Mouse (Mus musculus) spleen, adult 2 months (tissue): ENCODE measurements around the gene Foxp2.

Source experiments
- CTCF ChIP-seq: fragments of 200-500 bp; IDR thresholded peaks from 2 replicates; pipeline ENCODE4 v1.5.1; 2011; ENCODE audit warnings: mild to moderate bottlenecking, inconsistent platforms; ENCODE audit not compliant: insufficient read depth, insufficient read length, insufficient replicate concordance; ENCODE audit errors: extremely low read depth
- POLR2A ChIP-seq: fragments of 200-500 bp; IDR thresholded peaks from 2 replicates; pipeline ENCODE4 v1.6.1; 2011; ENCODE audit warnings: low read depth, low read length, inconsistent platforms

DNA sequence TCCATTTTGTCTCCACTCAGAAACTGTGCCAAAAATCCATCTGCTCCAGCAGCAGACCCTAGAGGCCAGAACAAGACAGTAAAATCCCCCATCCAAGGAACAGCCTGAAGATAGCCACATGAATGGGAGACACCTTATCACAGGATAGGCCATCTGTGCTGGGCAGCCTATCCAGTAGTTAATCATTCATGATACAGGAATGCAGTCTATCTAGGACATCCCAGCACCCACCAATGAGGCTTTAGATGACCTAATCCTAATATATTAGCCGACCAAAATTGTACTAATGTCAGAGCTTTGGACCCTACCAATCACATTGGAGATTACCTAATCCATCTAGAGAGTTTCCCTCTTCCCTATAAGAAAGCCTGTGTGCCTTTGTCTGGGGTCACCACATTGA, 565.5 kb downstream of the Foxp2 start:
- no peak for TF ChIP-seq POLR2A
- no peak for TF ChIP-seq CTCF
